Mouse (Mus musculus) gastrocnemius, adult 8-10 months (tissue): ENCODE data around the gene Mecom. TPM values are rescaled to one million over a fixed set of nuclear protein-coding genes. Genes with fewer than 3 reads are reported as not detected.

Experiments used
- DNase-seq, 2 experiments: peaks; one replicate each; pipeline ENCODE4 v3.0.0; 2022; ENCODE audit warnings: low spot score in 2 of 2
- total RNA-seq, 4 experiments: library from RNA; stranded (reverse); gene quantifications; 2 replicates each; pipeline ENCODE4 v1.2.4; 2022

Mecom gene
- total RNA-seq, 4 experiments from 2014 or later, result 4.8 to 9.5 (median 6.8) TPM

GRCm38 (mm10) chr3:30105859-30106258 is 441.9 kb downstream of the Mecom start:
- no peak for DNase-seq

- peak; percentile 20 to 28 for DNase-seq
These were observed 442.5 kb downstream of the Mecom start for GRCm38 (mm10) chr3:30105194-30105823.

GRCm38 (mm10) chr3:30104515-30105098 is 443.2 kb downstream of the Mecom start:
- DNase-seq, result no peak

GRCm38 (mm10) chr3:30101146-30101545 is 446.7 kb downstream of the Mecom start:
- no peak for DNase-seq

- DNase-seq, result no peak
These were observed 450.1 kb downstream of the Mecom start for GRCm38 (mm10) chr3:30097713-30098112.

GRCm38 (mm10) chr3:30097129-30097528 is 450.7 kb downstream of the Mecom start:
- DNase-seq, result no peak

GRCm38 (mm10) chr3:30093005-30093404 is 454.8 kb downstream of the Mecom start:
- no peak for DNase-seq

- DNase-seq, result no peak
These were observed 455.3 kb downstream of the Mecom start for GRCm38 (mm10) chr3:30092481-30092880.

- no peak for DNase-seq
These were observed 455.9 kb downstream of the Mecom start for GRCm38 (mm10) chr3:30091860-30092259.

GRCm38 (mm10) chr3:30091401-30091800 is 456.4 kb downstream of the Mecom start:
- DNase-seq, result no peak

GRCm38 (mm10) chr3:30086139-30086538 is 461.7 kb downstream of the Mecom start:
- DNase-seq, result no peak

- no peak for DNase-seq
These were observed 464.0 kb downstream of the Mecom start for GRCm38 (mm10) chr3:30083842-30084241.

GRCm38 (mm10) chr3:30083268-30083667 is 464.5 kb downstream of the Mecom start:
- no peak for DNase-seq

GRCm38 (mm10) chr3:30080827-30081226 is 467.0 kb downstream of the Mecom start:
- DNase-seq, result no peak

- DNase-seq, result no peak
These were observed 471.3 kb downstream of the Mecom start for GRCm38 (mm10) chr3:30076522-30076921.

- no peak for DNase-seq
These were observed 476.5 kb downstream of the Mecom start for GRCm38 (mm10) chr3:30071271-30071670.

GRCm38 (mm10) chr3:30066519-30066918 is 481.3 kb downstream of the Mecom start:
- DNase-seq, result no peak

GRCm38 (mm10) chr3:30060058-30060457 is 487.8 kb downstream of the Mecom start:
- no peak for DNase-seq

GRCm38 (mm10) chr3:30059615-30060014 is 488.2 kb downstream of the Mecom start:
- no peak for DNase-seq

GRCm38 (mm10) chr3:30051287-30051686 is 496.5 kb downstream of the Mecom start:
- DNase-seq, result no peak

GRCm38 (mm10) chr3:30050795-30051194 is 497.0 kb downstream of the Mecom start:
- DNase-seq, result no peak

- no peak for DNase-seq
These were observed 499.0 kb downstream of the Mecom start for GRCm38 (mm10) chr3:30048792-30049191.

- no peak for DNase-seq
These were observed 499.7 kb downstream of the Mecom start for GRCm38 (mm10) chr3:30048157-30048556.
